Mouse (Mus musculus) stomach, embryonic 14.5 days (tissue): ENCODE measurements around the gene Rsc1a1. TPM values are rescaled to one million over a fixed set of nuclear protein-coding genes. Genes with fewer than 3 reads are reported as not detected.

Experiments
- ATAC-seq: fragments of 200-750 bp; cut with Nextera tagmentation; 2 replicates; pipeline ENCODE4 v1.8.0; 2017; ENCODE audit warnings: low read depth, moderate TSS enrichment; ENCODE audit not compliant: insufficient number of reproducible peaks, insufficient read depth, low FRiP score
- H3K27ac ChIP-seq: fragments of 300-500 bp; sonication (generic); 2 replicates; pipeline ENCODE4 v1.5.1; 2014; ENCODE audit warnings: mild to moderate bottlenecking, low read length, moderate library complexity, mixed read lengths
- H3K27me3 ChIP-seq: fragments of 300-500 bp; sonication (generic); 2 replicates; pipeline ENCODE4 v1.6.1; 2014; ENCODE audit warnings: low read length, control low read depth, mixed read lengths; ENCODE audit not compliant: control insufficient read depth, insufficient read depth
- H3K36me3 ChIP-seq: fragments of 300-500 bp; sonication (generic); 2 replicates; pipeline ENCODE4 v1.6.1; 2014; ENCODE audit warnings: mild to moderate bottlenecking, control low read depth, low read length, moderate library complexity, mixed read lengths; ENCODE audit not compliant: control insufficient read depth, insufficient read depth
- H3K4me1 ChIP-seq: fragments of 300-500 bp; sonication (generic); 2 replicates; pipeline ENCODE4 v1.6.1; 2014; ENCODE audit warnings: low read length, control low read depth, mixed read lengths; ENCODE audit not compliant: control insufficient read depth, insufficient read depth
- H3K4me2 ChIP-seq: fragments of 300-500 bp; sonication (generic); replicated peaks from 2 replicates; pipeline ENCODE4 v1.6.1; 2014; ENCODE audit warnings: low read depth, low read length, control low read depth
- H3K4me3 ChIP-seq: fragments of 300-500 bp; sonication (generic); 2 replicates; pipeline ENCODE4 v1.5.1; 2014; ENCODE audit warnings: low read depth, low read length, control low read depth
- H3K9ac ChIP-seq: fragments of 300-500 bp; sonication (generic); replicated peaks from 2 replicates; pipeline ENCODE4 v1.6.1; 2014; ENCODE audit warnings: low read depth, mild to moderate bottlenecking, control low read depth, low read length, moderate library complexity, mixed read lengths
- H3K9me3 ChIP-seq: fragments of 300-500 bp; sonication (generic); 2 replicates; pipeline ENCODE4 v1.6.1; 2016; ENCODE audit warnings: low read depth, low read length, control low read depth; ENCODE audit not compliant: control insufficient read depth
- WGBS: fragments of 180-500 bp; shearing (Covaris S2); extraction: QIAGEN DNeasy Blood & Tissue Kit; methylation state at CpG from one replicate; pipeline ENCODE4 v1.1.7; 2014; 5-methylcytosine and 5-hydroxymethylcytosine counted together
- polyA plus RNA-seq: library from polyadenylated mRNA; unstranded; fragments of >200 nt; fragmentation: Nextera tagmentation; extraction: Ambion mirVana; gene quantifications from 2 replicates; pipeline ENCODE4 v1.2.1, GENCODE M21; 2014

Rsc1a1 gene
- polyA plus RNA-seq, 1 experiment from 2014 or later: 0.51 TPM

DNA sequence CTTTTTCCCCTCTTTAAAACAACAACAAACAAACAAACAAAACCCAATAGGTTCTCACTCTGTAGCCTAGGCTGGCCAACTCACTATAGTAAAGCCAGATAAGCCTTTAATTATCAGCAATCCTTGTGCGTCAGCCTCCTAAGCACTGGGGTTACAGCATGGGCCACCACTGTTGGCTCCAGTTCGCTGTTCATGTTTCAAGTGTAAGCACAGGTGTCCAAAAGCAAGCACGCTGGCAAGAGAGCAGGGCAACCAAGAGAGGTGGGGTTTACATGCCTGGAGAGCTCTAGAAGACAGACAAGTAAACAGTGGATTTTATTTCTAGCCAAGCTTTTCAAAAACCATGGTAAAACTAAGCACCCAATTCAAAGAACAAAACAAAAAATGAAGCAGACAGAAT lies 694 bp upstream of the Rsc1a1 start:
- Histone ChIP-seq H3K9ac (no peak overlapping the region), H3K9me3 (no peaks in the 10 kb centered on the region), H3K4me3 (no peak overlapping the region), H3K27ac (no peak overlapping the region), H3K4me1 (peaks cover 4% of the 10 kb centered on the region; the same call in 1 of the 2 replicates), H3K27me3 (no peaks in the 10 kb centered on the region), H3K36me3 (peaks cover 50% of the 10 kb centered on the region), H3K4me2 (no peak overlapping the region)
- no peak for ATAC-seq
- 79% methylated on average over 3 of the region's 3 CpGs for WGBS

DNA sequence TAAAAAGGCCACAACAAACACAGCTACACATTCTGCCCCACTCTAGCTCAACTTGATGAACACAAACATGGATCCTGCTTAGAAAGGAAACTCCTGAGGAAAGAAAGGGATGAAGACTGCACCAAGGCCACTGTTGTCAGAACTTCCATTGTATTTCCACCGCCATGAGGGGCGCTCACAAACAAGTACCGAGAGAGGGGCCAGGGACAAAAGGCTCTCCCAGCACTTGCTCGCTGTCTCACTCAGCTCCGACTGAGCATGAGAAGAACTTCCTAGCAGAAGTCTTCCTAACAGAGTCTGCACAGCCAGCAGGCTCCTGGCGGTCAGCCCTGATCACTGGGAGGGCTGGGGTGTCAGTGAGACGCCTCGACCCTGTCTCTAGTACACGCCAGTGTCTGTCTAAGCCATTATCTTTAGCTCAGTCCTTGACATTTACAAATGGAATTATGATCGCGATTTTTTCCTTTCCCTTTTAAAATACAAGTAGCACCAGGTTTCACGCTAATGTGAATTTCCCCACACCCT lies 2.6 kb downstream of the Rsc1a1 start:
- no peak overlapping the region for H3K9ac ChIP-seq
- no peaks in the 10 kb centered on the region for H3K9me3 ChIP-seq
- no peak overlapping the region for H3K4me2 ChIP-seq
- H3K36me3 ChIP-seq: peaks cover 46% of the 10 kb centered on the region
- ATAC-seq: no peak
- 68% methylated on average over 12 of the region's 12 CpGs for WGBS
- H3K27ac ChIP-seq: no peak overlapping the region
- H3K27me3 ChIP-seq: no peaks in the 10 kb centered on the region
- no peak overlapping the region for H3K4me3 ChIP-seq
- H3K4me1 ChIP-seq: peaks cover 4% of the 10 kb centered on the region; the same call in 1 of the 2 replicates

- no peak overlapping the region for H3K9ac ChIP-seq
- 63% methylated on average over 7 of the region's 7 CpGs for WGBS
- peaks cover 4% of the 10 kb centered on the region; the same call in 1 of the 2 replicates for H3K4me1 ChIP-seq
- H3K27ac ChIP-seq: peak overlapping the region; percentile 15; the same call in 1 of the 2 replicates
- H3K4me2 ChIP-seq: no peak overlapping the region
- no peak overlapping the region for H3K4me3 ChIP-seq
- H3K27me3 ChIP-seq: no peaks in the 10 kb centered on the region
- peaks cover 42% of the 10 kb centered on the region for H3K36me3 ChIP-seq
- H3K9me3 ChIP-seq: no peaks in the 10 kb centered on the region
- no peak for ATAC-seq
Measured at GRCm38 (mm10) chr4:141681767-141682166, 3.6 kb downstream of the Rsc1a1 start.

DNA sequence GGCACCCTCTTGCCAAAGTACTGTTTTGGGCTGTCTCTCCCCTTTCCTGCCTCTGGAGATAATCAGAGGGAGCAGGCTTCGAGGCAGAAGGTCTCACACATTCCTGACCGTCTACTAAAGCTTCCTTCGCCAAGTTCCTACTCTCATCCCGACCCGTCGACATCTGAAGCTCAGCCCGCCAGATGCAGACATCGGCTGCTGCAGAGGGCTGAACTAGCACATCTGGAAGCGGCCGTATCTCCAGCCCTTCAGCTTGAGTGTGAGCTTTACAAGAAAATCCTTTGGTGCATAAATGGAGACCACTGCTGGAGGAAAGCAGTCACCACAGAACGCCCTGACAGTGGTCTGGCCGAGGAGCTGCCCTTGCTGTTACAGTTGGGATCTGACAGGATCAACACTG lies 4.5 kb downstream of the Rsc1a1 start:
- Histone ChIP-seq H3K4me3 (no peak overlapping the region), H3K27ac (no peak overlapping the region; the same call in 1 of the 2 replicates)
- no peak for ATAC-seq

GRCm38 (mm10) chr4:141679016-141679415 lies 6.4 kb downstream of the Rsc1a1 start:
- H3K27me3 ChIP-seq: no peaks in the 10 kb centered on the region
- H3K4me3 ChIP-seq: no peak overlapping the region
- peaks cover 4% of the 10 kb centered on the region; the same call in 1 of the 2 replicates for H3K4me1 ChIP-seq
- H3K36me3 ChIP-seq: peaks cover 16% of the 10 kb centered on the region
- H3K9me3 ChIP-seq: no peaks in the 10 kb centered on the region
- no peak overlapping the region for H3K27ac ChIP-seq
- no peak overlapping the region for H3K9ac ChIP-seq
- no peak for ATAC-seq
- H3K4me2 ChIP-seq: no peak overlapping the region
- 81% methylated on average over 2 of the region's 2 CpGs for WGBS

More for the DNA sequence above, 4.5 kb downstream of the Rsc1a1 start:
- WGBS: 53% methylated on average over 12 of the region's 12 CpGs
- Histone ChIP-seq H3K9me3 (no peaks in the 10 kb centered on the region), H3K9ac (no peak overlapping the region), H3K27me3 (no peaks in the 10 kb centered on the region), H3K4me2 (no peak overlapping the region), H3K36me3 (peaks cover 33% of the 10 kb centered on the region), H3K4me1 (peaks cover 4% of the 10 kb centered on the region; the same call in 1 of the 2 replicates)

DNA sequence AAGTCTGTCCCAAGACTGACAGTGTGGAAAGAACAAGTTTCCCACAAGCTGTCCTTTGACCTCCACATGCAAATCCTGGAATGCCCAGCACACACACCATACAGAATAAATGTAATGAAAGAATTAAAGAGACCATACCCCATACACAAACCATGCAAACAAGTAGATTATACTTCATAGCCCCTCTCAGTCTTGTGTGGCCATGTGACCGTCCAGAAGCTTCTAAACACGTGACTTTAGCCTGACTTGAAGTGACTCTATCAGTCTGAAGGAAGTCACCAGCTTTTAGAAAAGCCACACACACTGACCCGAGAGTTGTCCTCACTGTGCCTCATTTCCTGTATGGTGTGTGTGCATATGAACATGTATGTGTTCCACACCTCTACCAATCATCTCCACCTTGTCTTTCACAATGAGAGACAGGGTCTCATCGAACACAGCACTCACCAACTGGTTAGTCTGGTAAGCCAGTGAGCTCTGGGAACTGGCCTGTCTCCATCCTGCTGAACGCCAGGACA lies 8.9 kb downstream of the Rsc1a1 start:
- Histone ChIP-seq H3K27me3 (no peaks in the 10 kb centered on the region), H3K27ac (no peak overlapping the region), H3K4me2 (no peak overlapping the region), H3K9me3 (no peaks in the 10 kb centered on the region), H3K4me3 (no peak overlapping the region), H3K4me1 (no peaks in the 10 kb centered on the region), H3K9ac (no peak overlapping the region), H3K36me3 (peaks cover 3% of the 10 kb centered on the region; the same call in 1 of the 2 replicates)
- whole genome bisulfite sequencing: 75% methylated on average over 5 of the region's 5 CpGs
- no peak for ATAC-seq

DNA sequence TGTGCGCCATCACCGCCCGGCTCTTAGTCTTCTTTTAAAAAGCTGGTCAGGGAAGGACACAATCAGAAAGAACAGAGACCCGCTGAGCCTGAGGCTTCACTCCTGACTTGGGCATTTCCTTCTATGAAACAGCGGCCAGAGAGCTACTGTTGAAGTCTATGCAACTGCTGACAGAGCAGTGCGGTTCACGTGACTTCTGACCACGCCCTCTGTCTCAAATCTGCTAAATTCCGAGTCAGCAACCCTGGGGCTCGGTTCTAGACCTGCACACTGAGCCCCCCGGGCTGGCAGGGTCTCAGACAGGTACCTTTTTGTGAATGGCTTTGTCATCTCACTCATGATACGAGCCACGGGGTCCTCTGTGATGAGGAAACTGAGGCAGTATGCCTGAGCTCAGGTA lies 13.1 kb downstream of the Rsc1a1 start:
- Histone ChIP-seq H3K27me3 (no peaks in the 10 kb centered on the region), H3K4me1 (no peaks in the 10 kb centered on the region), H3K9me3 (no peaks in the 10 kb centered on the region), H3K4me2 (no peak overlapping the region), H3K27ac (no peak overlapping the region), H3K36me3 (no peaks in the 10 kb centered on the region), H3K4me3 (no peak overlapping the region), H3K9ac (no peak overlapping the region)
- no peak for ATAC-seq
- 77% methylated on average over 13 of the region's 13 CpGs for WGBS

DNA sequence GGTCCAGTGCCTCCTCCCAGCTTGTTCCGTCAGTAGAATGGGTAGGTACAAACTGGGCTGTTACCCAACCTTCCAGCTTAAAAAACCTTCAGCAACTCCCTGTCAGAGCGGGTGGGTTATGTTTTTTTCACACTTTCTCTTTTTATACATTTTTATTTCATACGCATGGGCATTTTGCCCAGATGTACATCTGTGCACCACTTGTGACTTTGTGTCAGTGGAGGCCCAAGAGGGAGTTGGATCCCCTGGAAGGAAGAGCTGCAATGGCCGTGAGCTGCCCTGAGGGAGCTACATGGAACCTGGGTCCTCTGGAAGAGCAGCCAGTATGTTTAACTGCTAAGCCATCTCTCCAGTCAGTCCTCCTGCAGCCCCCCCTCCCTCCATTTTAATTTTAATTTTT lies 14.0 kb downstream of the Rsc1a1 start:
- ATAC-seq: no peak
- H3K36me3 ChIP-seq: no peaks in the 10 kb centered on the region
- H3K4me3 ChIP-seq: no peak overlapping the region
- no peak overlapping the region for H3K9ac ChIP-seq
- no peak overlapping the region for H3K4me2 ChIP-seq
- no peaks in the 10 kb centered on the region for H3K9me3 ChIP-seq
- H3K27me3 ChIP-seq: no peaks in the 10 kb centered on the region
- no peaks in the 10 kb centered on the region for H3K4me1 ChIP-seq
- no peak overlapping the region; the same call in 1 of the 2 replicates for H3K27ac ChIP-seq
- WGBS: 55% methylated on average over 4 of the region's 4 CpGs
